Comparison of ENCODE assay signal across 8 mouse cellular contexts in genomic region chr15:103248401-103249313, GRCm38 (mm10). TPM values are rescaled to one million over a fixed set of nuclear protein-coding genes. Genes with fewer than 3 reads are reported as not detected.
DNase-seq lines count a peak whose midpoint lies in the region; ATAC-seq and TF ChIP-seq lines count a peak whose summit lies in the region.
"Had no signal": no experiment of that assay in that cellular context is flagged by ENCODE, and none has a peak within 500 bp of the region (broad histone marks: within the 10 kb centered on the region; RNA-seq: fewer than 3 reads in every experiment).

No protein-coding gene starts in this region.

- peaks cover 71% of the 10 kb centered on the region for H3K4me1 ChIP-seq in liver, embryonic 12.5 days
- H3K4me1 ChIP-seq in thymus, adult 2 months (replicated peaks; ENCODE audit: control insufficient read depth, insufficient read depth, low read length): no peaks in the 10 kb centered on the region

- H3K27me3 ChIP-seq in liver, embryonic 12.5 days (replicated peaks): no peaks in the 10 kb centered on the region
- H3K27me3 ChIP-seq in thymus, adult 2 months (ENCODE audit: control insufficient read depth, insufficient read depth, low read length): no peaks in the 10 kb centered on the region

- 85% methylated on average over 28 of the region's 28 CpGs for WGBS in liver, embryonic 12.5 days (ENCODE audit: insufficient replicate concordance)
- 90% methylated on average over 28 of the region's 28 CpGs for WGBS in thymus, adult 2 months

- TF ChIP-seq CTCF in thymus, adult 2 months (IDR thresholded peaks at IDR 0.05; ENCODE audit: borderline replicate concordance, control insufficient read depth, extremely low read depth, insufficient read depth, low read length, poor library complexity): no peak

- H3K9ac ChIP-seq in liver, embryonic 12.5 days: peak overlapping the region; percentile 15; the same call in 1 of the 2 replicates

- H3K9me3 ChIP-seq in liver, embryonic 12.5 days (replicated peaks): no peaks in the 10 kb centered on the region

- TF ChIP-seq POLR2A in thymus, adult 2 months (IDR thresholded peaks at IDR 0.05; ENCODE audit: control insufficient read depth, extremely low read depth, insufficient read depth, low read length, poor library complexity): no peak

- H3K4me2 ChIP-seq in liver, embryonic 12.5 days: peak overlapping the region; percentile 51

- peak overlapping the region; percentile 75 for H3K27ac ChIP-seq in liver, embryonic 12.5 days
- H3K27ac ChIP-seq in thymus, adult 2 months (ENCODE audit: control insufficient read depth, insufficient read depth, low read length): no peak overlapping the region

- peak overlapping the region; percentile 21 for H3K4me3 ChIP-seq in liver, embryonic 12.5 days
- no peak overlapping the region for H3K4me3 ChIP-seq in thymus, adult 2 months (ENCODE audit: control insufficient read depth, insufficient read depth, low read length)

- no peak for ATAC-seq in liver, embryonic 12.5 days

- peaks cover 88% of the 10 kb centered on the region for H3K36me3 ChIP-seq in liver, embryonic 12.5 days
- peaks cover 47% of the 10 kb centered on the region for H3K36me3 ChIP-seq in thymus, adult 2 months (ENCODE audit: control insufficient read depth, insufficient read depth, low read length)

- peak; percentile 14 for DNase-seq in layer of hippocampus, adult 9-11 months
- no peak for DNase-seq in layer of hippocampus, adult 9-10 months (ENCODE audit: low spot score)
- peak; percentile 31 to 34 for DNase-seq in adrenal gland, postnatal 36 days
- peak; percentile 25 for DNase-seq in gastrocnemius, postnatal 10 days
- no peak for DNase-seq in urinary bladder, adult 2 months (ENCODE audit: low spot score)
- no peak for DNase-seq in thymus, adult 2 months

RNA-seq across cellular contexts. Expression of gene Hnrnpa1, which starts 8.4 kb away (rescaled TPM):
- total RNA-seq in adrenal gland, postnatal 36 days (2021): 100 to 1,000 TPM; 193 to 199 TPM
- 100 to 1,000 TPM; 177 to 187 TPM for total RNA-seq in gastrocnemius, postnatal 10 days (2021)
- 584 and 591 TPM in 2 replicates for polyA plus RNA-seq in liver, embryonic 12.5 days (2016; fragmentation: Nextera tagmentation; extraction: Ambion mirVana)
- 323 and 341 TPM in 2 replicates for polyA plus RNA-seq in urinary bladder, adult 2 months (2012; rRNA removed)
- polyA plus RNA-seq in thymus, adult 2 months (2012; rRNA removed): 155 and 178 TPM in 2 replicates

RNA-seq across cellular contexts. Expression of gene Cbx5, which starts 9.0 kb away (rescaled TPM):
- 10 to 100 TPM; 79.0 to 82.6 TPM for total RNA-seq in adrenal gland, postnatal 36 days (2021)
- 10 to 100 TPM; 49.9 to 61.2 TPM for total RNA-seq in gastrocnemius, postnatal 10 days (2021)
- polyA plus RNA-seq in liver, embryonic 12.5 days (2016; fragmentation: Nextera tagmentation; extraction: Ambion mirVana): 84.2 and 84.5 TPM in 2 replicates
- polyA plus RNA-seq in urinary bladder, adult 2 months (2012; rRNA removed): 23.9 and 24.4 TPM in 2 replicates
- 34.2 and 37.0 TPM in 2 replicates for polyA plus RNA-seq in thymus, adult 2 months (2012; rRNA removed)

RNA-seq across cellular contexts. Expression of gene Nfe2, which starts 9.5 kb away (rescaled TPM):
- total RNA-seq in adrenal gland, postnatal 36 days (2021): under 1 TPM; 0.16 to 0.43 TPM
- 1 to 10 TPM in 1 of 2 experiments, not detected in 1; 1.2 TPM for total RNA-seq in gastrocnemius, postnatal 10 days (2021)
- polyA plus RNA-seq in liver, embryonic 12.5 days (2016; fragmentation: Nextera tagmentation; extraction: Ambion mirVana): 168 TPM in 2 replicates
- 0.28 and 0.34 TPM in 2 replicates for polyA plus RNA-seq in urinary bladder, adult 2 months (2012; rRNA removed)
- polyA plus RNA-seq in thymus, adult 2 months (2012; rRNA removed): 4.9 and 7.3 TPM in 2 replicates
- total RNA-seq: layer of hippocampus, postnatal 25 days had no signal

RNA-seq across cellular contexts. Expression of gene Copz1, which starts 23.9 kb away (rescaled TPM):
- total RNA-seq in adrenal gland, postnatal 36 days (2021): 100 to 1,000 TPM; 144 to 150 TPM
- 10 to 100 TPM; 45.3 to 51.4 TPM for total RNA-seq in gastrocnemius, postnatal 10 days (2021)
- 246 and 250 TPM in 2 replicates for polyA plus RNA-seq in liver, embryonic 12.5 days (2016; fragmentation: Nextera tagmentation; extraction: Ambion mirVana)
- polyA plus RNA-seq in urinary bladder, adult 2 months (2012; rRNA removed): 125 and 135 TPM in 2 replicates
- 106 and 124 TPM in 2 replicates for polyA plus RNA-seq in thymus, adult 2 months (2012; rRNA removed)

Comparison
In these comparisons a context has a peak if more than half of its experiments do, and no peak if none do; other contexts are left out.
1. DNase-seq: peak in layer of hippocampus, adult 9-11 months (single experiment), adrenal gland, postnatal 36 days (2 of 2) and gastrocnemius, postnatal 10 days (single experiment); none in layer of hippocampus, adult 9-10 months (single experiment), urinary bladder, adult 2 months (single experiment) and thymus, adult 2 months (single experiment).
2. RNA of gene Nfe2, which starts 9.5 kb away (polyA plus RNA-seq): 168 TPM in liver, embryonic 12.5 days; 4.9 to 7.3 TPM in thymus, adult 2 months and 0.28 to 0.34 TPM in urinary bladder, adult 2 months; every median in the first group is over 10 times any median in the second.